Mouse (Mus musculus) forebrain, postnatal 0 days (tissue): ENCODE measurements around the gene Bak1. TPM values are rescaled to one million over a fixed set of nuclear protein-coding genes. Genes with fewer than 3 reads are reported as not detected.
A peak's percentile ranks its signal among the peaks of the same experiment; 100 is the strongest.

Source experiments
- ATAC-seq: fragments of 200-750 bp; cut with Nextera tagmentation; 2 replicates; pipeline ENCODE4 v1.8.0; 2017; ENCODE audit warnings: mild to moderate bottlenecking, moderate library complexity
- DNase-seq: peaks from one replicate; pipeline ENCODE4 v3.0.0-alpha.2; 2015
- H3K27ac ChIP-seq: fragments of 300-500 bp; sonication (generic); 2 replicates; pipeline ENCODE4 v1.5.1; 2014; ENCODE audit warnings: low read depth, mild to moderate bottlenecking, antibody characterized with exemption, low read length, moderate library complexity, mixed read lengths
- H3K27me3 ChIP-seq: fragments of 300-500 bp; sonication (generic); 2 replicates; pipeline ENCODE4 v1.6.1; 2014; ENCODE audit warnings: mild to moderate bottlenecking, low read length, mixed read lengths; ENCODE audit not compliant: insufficient read depth
- H3K36me3 ChIP-seq: fragments of 300-500 bp; sonication (generic); 2 replicates; pipeline ENCODE4 v1.6.1; 2014; ENCODE audit warnings: mild to moderate bottlenecking, moderate library complexity; ENCODE audit not compliant: insufficient read depth
- H3K4me1 ChIP-seq: fragments of 300-500 bp; sonication (generic); 2 replicates; pipeline ENCODE4 v1.6.1; 2014; ENCODE audit warnings: antibody characterized with exemption; ENCODE audit not compliant: insufficient read depth
- H3K4me2 ChIP-seq: fragments of 300-500 bp; sonication (generic); 2 replicates; pipeline ENCODE4 v1.6.1; 2014; ENCODE audit warnings: low read depth, mild to moderate bottlenecking, moderate library complexity
- H3K4me3 ChIP-seq: fragments of 300-500 bp; sonication (generic); 2 replicates; pipeline ENCODE4 v1.5.1; 2014; ENCODE audit warnings: low read depth, low read length, mixed read lengths
- H3K9ac ChIP-seq: fragments of 300-500 bp; sonication (generic); 2 replicates; pipeline ENCODE4 v1.6.1; 2014; ENCODE audit warnings: mild to moderate bottlenecking
- H3K9me3 ChIP-seq: fragments of 300-500 bp; sonication (generic); 2 replicates; pipeline ENCODE4 v1.6.1; 2016; ENCODE audit warnings: low read length
- CTCF ChIP-seq: sonication (generic); IDR thresholded peaks from 2 replicates; pipeline ENCODE4 v1.5.1; 2016; ENCODE audit warnings: antibody characterized with exemption, control low read depth, low read depth
- WGBS: fragments of 180-500 bp; shearing (Covaris S2); extraction: QIAGEN DNeasy Blood & Tissue Kit; methylation state at CpG from one replicate; pipeline ENCODE4 v1.1.7; 2014; 5-methylcytosine and 5-hydroxymethylcytosine counted together
- polyA plus RNA-seq: library from polyadenylated mRNA; unstranded; fragments of >200 nt; fragmentation: Nextera tagmentation; extraction: Ambion mirVana; gene quantifications from 2 replicates; pipeline ENCODE4 v1.2.1, GENCODE M21; 2015
- total RNA-seq: library from RNA; depleted of rRNA; stranded (reverse); fragments of >200 nt; gene quantifications from 2 replicates; pipeline ENCODE4 v1.2.3, GENCODE M21; 2014

Gene Bak1
- total and polyA plus RNA-seq, 2 experiments from 2014 or later: 2.5 to 48.1 TPM

- WGBS: 15% methylated on average over 20 of the region's 20 CpGs
- no peak for TF ChIP-seq CTCF
Observed at GRCm38 (mm10) chr17:27040304-27041045, 11.7 kb upstream of the Bak1 start.

GRCm38 (mm10) chr17:27039432-27040102, 10.8 kb upstream of the Bak1 start:
- H3K27me3 ChIP-seq: no peaks in the 10 kb centered on the region
- H3K36me3 ChIP-seq: no peaks in the 10 kb centered on the region
- WGBS: 69% methylated on average over 10 of the region's 10 CpGs
- H3K9ac ChIP-seq: no peak overlapping the region
- DNase-seq (no peak), ATAC-seq (no peak)
- H3K4me1 ChIP-seq: no peaks in the 10 kb centered on the region
- no peak overlapping the region for H3K4me2 ChIP-seq
- H3K4me3 ChIP-seq: no peak overlapping the region
- no peaks in the 10 kb centered on the region for H3K9me3 ChIP-seq
- no peak for TF ChIP-seq CTCF
- H3K27ac ChIP-seq: no peak overlapping the region

More at GRCm38 (mm10) chr17:27040304-27041045, 11.7 kb upstream of the Bak1 start:
- Histone ChIP-seq H3K27me3 (no peaks in the 10 kb centered on the region), H3K4me1 (no peaks in the 10 kb centered on the region), H3K27ac (no peak overlapping the region), H3K9ac (no peak overlapping the region), H3K4me3 (no peak overlapping the region), H3K4me2 (0 out of 2 replicates have a peak overlapping the region, but pooled peaks have one; percentile 26), H3K9me3 (no peaks in the 10 kb centered on the region), H3K36me3 (no peaks in the 10 kb centered on the region)
- peak; percentile 44; the same call in 1 of the 2 replicates for ATAC-seq
- DNase-seq: peak; percentile 21

GRCm38 (mm10) chr17:27038335-27039050, 9.7 kb upstream of the Bak1 start:
- Histone ChIP-seq H3K36me3 (no peaks in the 10 kb centered on the region), H3K4me3 (no peak overlapping the region), H3K4me1 (no peaks in the 10 kb centered on the region), H3K9ac (no peak overlapping the region), H3K27me3 (no peaks in the 10 kb centered on the region), H3K9me3 (no peaks in the 10 kb centered on the region), H3K4me2 (no peak overlapping the region), H3K27ac (no peak overlapping the region)
- ATAC-seq: peak; percentile 44; the same call in 1 of the 2 replicates
- DNase-seq: no peak
- TF ChIP-seq CTCF: no peak
- 41% methylated on average over 18 of the region's 18 CpGs for WGBS

GRCm38 (mm10) chr17:27036465-27036864, 7.7 kb upstream of the Bak1 start:
- no peaks in the 10 kb centered on the region for H3K36me3 ChIP-seq
- no peak for ATAC-seq
- H3K4me3 ChIP-seq: no peak overlapping the region
- 64% methylated on average over 7 of the region's 7 CpGs for WGBS
- TF ChIP-seq CTCF: no peak
- H3K4me2 ChIP-seq: no peak overlapping the region
- no peak for DNase-seq
- no peaks in the 10 kb centered on the region for H3K27me3 ChIP-seq
- H3K9me3 ChIP-seq: no peaks in the 10 kb centered on the region
- no peak overlapping the region for H3K9ac ChIP-seq
- H3K4me1 ChIP-seq: no peaks in the 10 kb centered on the region
- H3K27ac ChIP-seq: no peak overlapping the region

- Histone ChIP-seq H3K27me3 (no peaks in the 10 kb centered on the region), H3K36me3 (no peaks in the 10 kb centered on the region), H3K4me2 (no peak overlapping the region), H3K27ac (no peak overlapping the region), H3K4me1 (peaks cover under 1% of the 10 kb centered on the region; the same call in 1 of the 2 replicates), H3K9me3 (no peaks in the 10 kb centered on the region), H3K9ac (no peak overlapping the region), H3K4me3 (no peak overlapping the region)
- TF ChIP-seq CTCF: peak; percentile 93
- DNase-seq: peak; percentile 80
- ATAC-seq: peak; percentile 26; the same call in 1 of the 2 replicates
- 5% methylated on average over 14 of the region's 14 CpGs for WGBS
Observed at GRCm38 (mm10) chr17:27032869-27033268, 4.1 kb upstream of the Bak1 start.

GRCm38 (mm10) chr17:27032328-27032727, 3.5 kb upstream of the Bak1 start:
- H3K36me3 ChIP-seq: no peaks in the 10 kb centered on the region
- WGBS: 71% methylated on average over 7 of the region's 7 CpGs
- no peak overlapping the region for H3K9ac ChIP-seq
- no peak overlapping the region for H3K27ac ChIP-seq
- no peak for ATAC-seq
- no peaks in the 10 kb centered on the region for H3K9me3 ChIP-seq
- DNase-seq: no peak
- no peak for TF ChIP-seq CTCF
- H3K4me1 ChIP-seq: peaks cover 6% of the 10 kb centered on the region; the same call in 1 of the 2 replicates
- H3K4me2 ChIP-seq: no peak overlapping the region
- H3K27me3 ChIP-seq: no peaks in the 10 kb centered on the region
- no peak overlapping the region for H3K4me3 ChIP-seq
